Comparison of ENCODE assay signal across 8 mouse cellular contexts in the genomic region with DNA sequence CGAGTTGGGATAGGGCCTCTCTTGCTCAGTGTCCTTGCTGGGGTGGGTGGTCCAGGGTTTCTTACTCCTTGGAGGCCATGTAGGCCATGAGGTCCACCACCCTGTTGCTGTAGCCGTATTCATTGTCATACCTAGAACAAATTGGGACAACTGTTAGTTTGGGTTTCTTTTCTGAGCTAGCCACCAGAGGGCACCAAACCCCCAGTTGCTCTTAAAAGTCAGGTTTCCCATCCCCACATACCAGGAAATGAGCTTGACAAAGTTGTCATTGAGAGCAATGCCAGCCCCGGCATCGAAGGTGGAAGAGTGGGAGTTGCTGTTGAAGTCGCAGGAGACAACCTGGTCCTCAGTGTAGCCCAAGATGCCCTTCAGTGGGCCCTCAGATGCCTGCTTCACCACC. TPM values are rescaled to one million over a fixed set of nuclear protein-coding genes. Genes with fewer than 3 reads are reported as not detected.
A peak's percentile ranks its signal among the peaks of the same experiment; 100 is the strongest.
DNase-seq lines count a peak whose midpoint lies in the region; ATAC-seq and TF ChIP-seq lines count a peak whose summit lies in the region.
"Not testable (repeated sequence)": the region's sequence is repeated elsewhere in the genome, so short reads cannot be mapped to it uniquely, and the experiment has no call there.

No protein-coding gene starts in this region.

- ATAC-seq in intestine, postnatal 0 days; midbrain, embryonic 11.5 days (ENCODE audit: low FRiP score): not testable (repeated sequence)

- H3K9me3 ChIP-seq in intestine, postnatal 0 days (ENCODE audit: control insufficient read depth); limb, embryonic 10.5 days (replicated peaks); midbrain, embryonic 11.5 days (ENCODE audit: control insufficient read depth, low read length): not testable (repeated sequence)

- DNase-seq in A20 (ENCODE audit: low read depth, low spot score): peak; percentile 73
- DNase-seq in adrenal gland, adult 8-10 months: peak; percentile 69
- DNase-seq in cerebellum, postnatal 36 days: peak; percentile 69 to 76
- DNase-seq in heart, adult 11 months: peak; percentile 95
- DNase-seq in limb, embryonic 10.5 days (ENCODE audit: low spot score): peak; percentile 69
- DNase-seq in midbrain, embryonic 11.5 days (ENCODE audit: low spot score, missing footprints): peak; percentile 97
- DNase-seq in spleen, postnatal 14 days (ENCODE audit: low spot score in 2 of 2): peak; percentile 45 to 75

- 11% methylated on average over 3 of the region's 5 CpGs for WGBS in intestine, postnatal 0 days
- WGBS in limb, embryonic 10.5 days: 17% methylated on average over 4 of the region's 5 CpGs
- 17% methylated on average over 3 of the region's 5 CpGs for WGBS in midbrain, embryonic 11.5 days

- H3K9ac ChIP-seq in intestine, postnatal 0 days (ENCODE audit: low read depth, low read length); midbrain, embryonic 11.5 days (ENCODE audit: low read length): not testable (repeated sequence)

- H3K36me3 ChIP-seq in intestine, postnatal 0 days (ENCODE audit: control insufficient read depth, insufficient read depth): peaks cover 33% of the 10 kb centered on the region; the same call in 1 of the 2 replicates
- H3K36me3 ChIP-seq in limb, embryonic 10.5 days: peaks cover 80% of the 10 kb centered on the region
- peaks cover 18% of the 10 kb centered on the region for H3K36me3 ChIP-seq in midbrain, embryonic 11.5 days (ENCODE audit: control insufficient read depth, insufficient read depth, low read length)

- not testable (repeated sequence) for H3K4me2 ChIP-seq in intestine, postnatal 0 days (replicated peaks; ENCODE audit: low read depth); midbrain, embryonic 11.5 days

- H3K27ac ChIP-seq in intestine, postnatal 0 days (ENCODE audit: low read depth, low read length); limb, embryonic 10.5 days; midbrain, embryonic 11.5 days (ENCODE audit: low read depth, low read length): not testable (repeated sequence)

- not testable (repeated sequence) for H3K27me3 ChIP-seq in intestine, postnatal 0 days (replicated peaks; ENCODE audit: control insufficient read depth, insufficient read depth, low read length); limb, embryonic 10.5 days (ENCODE audit: low read depth, poor library complexity, severe bottlenecking); midbrain, embryonic 11.5 days (ENCODE audit: control insufficient read depth, insufficient read depth, low read length)

- peak; percentile 75 for TF ChIP-seq CTCF in intestine, postnatal 0 days (IDR thresholded peaks at IDR 0.05; ENCODE audit: low read depth)

- H3K4me3 ChIP-seq in intestine, postnatal 0 days (ENCODE audit: low read depth, low read length); limb, embryonic 10.5 days; midbrain, embryonic 11.5 days (ENCODE audit: low read depth, low read length): not testable (repeated sequence)

- H3K4me1 ChIP-seq in intestine, postnatal 0 days (replicated peaks; ENCODE audit: control insufficient read depth, insufficient read depth, low read length): not testable (repeated sequence)
- H3K4me1 ChIP-seq in limb, embryonic 10.5 days: peaks cover 40% of the 10 kb centered on the region
- H3K4me1 ChIP-seq in midbrain, embryonic 11.5 days (ENCODE audit: control insufficient read depth, insufficient read depth, low read length): peaks cover 34% of the 10 kb centered on the region

RNA-seq across cellular contexts. Expression of a gene that starts 4.3 kb away (rescaled TPM):
- 1,000 to 10,000 TPM; 1,769 to 2,176 (median 2,111) TPM for total RNA-seq in adrenal gland, adult 8-10 months (2022)
- polyA plus RNA-seq in intestine, postnatal 0 days (2015; fragmentation: Nextera tagmentation; extraction: Ambion mirVana): 1,338 and 1,629 TPM in 2 replicates
- polyA plus RNA-seq in limb, embryonic 10.5 days (2016; fragmentation: Nextera tagmentation; extraction: Ambion mirVana): 2,585 and 3,112 TPM in 2 replicates
- polyA plus RNA-seq in midbrain, embryonic 11.5 days (2014; fragmentation: Nextera tagmentation; extraction: Ambion mirVana): 2,357 and 2,675 TPM in 2 replicates

RNA-seq across cellular contexts. Expression of a gene that starts 16.9 kb away (rescaled TPM):
- total RNA-seq in adrenal gland, adult 8-10 months (2022): 10 to 100 TPM; 15.2 to 60.0 (median 37.1) TPM
- polyA plus RNA-seq in intestine, postnatal 0 days (2015; fragmentation: Nextera tagmentation; extraction: Ambion mirVana): 3.2 and 3.9 TPM in 2 replicates
- polyA plus RNA-seq in limb, embryonic 10.5 days (2016; fragmentation: Nextera tagmentation; extraction: Ambion mirVana): 10.9 and 15.5 TPM in 2 replicates
- 8.4 and 8.6 TPM in 2 replicates for polyA plus RNA-seq in midbrain, embryonic 11.5 days (2014; fragmentation: Nextera tagmentation; extraction: Ambion mirVana)

RNA-seq across cellular contexts. Expression of a gene that starts 29.5 kb away (rescaled TPM):
- 10 to 100 TPM; 10.6 to 40.2 (median 26.6) TPM for total RNA-seq in adrenal gland, adult 8-10 months (2022)
- polyA plus RNA-seq in intestine, postnatal 0 days (2015; fragmentation: Nextera tagmentation; extraction: Ambion mirVana): 17.9 and 19.0 TPM in 2 replicates
- 285 and 288 TPM in 2 replicates for polyA plus RNA-seq in limb, embryonic 10.5 days (2016; fragmentation: Nextera tagmentation; extraction: Ambion mirVana)
- polyA plus RNA-seq in midbrain, embryonic 11.5 days (2014; fragmentation: Nextera tagmentation; extraction: Ambion mirVana): 127 and 140 TPM in 2 replicates

RNA-seq across cellular contexts. Expression of a gene that starts 29.6 kb away (rescaled TPM):
- 100 to 1,000 TPM; 155 to 179 (median 167) TPM for total RNA-seq in adrenal gland, adult 8-10 months (2022)
- polyA plus RNA-seq in intestine, postnatal 0 days (2015; fragmentation: Nextera tagmentation; extraction: Ambion mirVana): 270 and 282 TPM in 2 replicates
- 213 and 231 TPM in 2 replicates for polyA plus RNA-seq in limb, embryonic 10.5 days (2016; fragmentation: Nextera tagmentation; extraction: Ambion mirVana)
- polyA plus RNA-seq in midbrain, embryonic 11.5 days (2014; fragmentation: Nextera tagmentation; extraction: Ambion mirVana): 200 and 208 TPM in 2 replicates

RNA-seq across cellular contexts. Expression of a gene that starts 30.3 kb away (rescaled TPM):
- 10 to 100 TPM; 41.6 to 48.8 (median 43.4) TPM for total RNA-seq in adrenal gland, adult 8-10 months (2022)
- 21.9 and 22.6 TPM in 2 replicates for polyA plus RNA-seq in intestine, postnatal 0 days (2015; fragmentation: Nextera tagmentation; extraction: Ambion mirVana)
- polyA plus RNA-seq in limb, embryonic 10.5 days (2016; fragmentation: Nextera tagmentation; extraction: Ambion mirVana): 94.6 and 119 TPM in 2 replicates
- 55.1 and 58.4 TPM in 2 replicates for polyA plus RNA-seq in midbrain, embryonic 11.5 days (2014; fragmentation: Nextera tagmentation; extraction: Ambion mirVana)
